Mouse (Mus musculus) cerebellum, adult 2 months (tissue): ENCODE measurements around the gene Golph3l.

Experiments
- CTCF ChIP-seq: fragments of 200-500 bp; IDR thresholded peaks from 2 replicates; pipeline ENCODE4 v1.5.1; 2011; ENCODE audit warnings: low read depth, mild to moderate bottlenecking, control low read depth, low read length, moderate library complexity, borderline replicate concordance; ENCODE audit not compliant: insufficient read depth
- POLR2A ChIP-seq: fragments of 200-500 bp; IDR thresholded peaks from 2 replicates; pipeline ENCODE4 v1.6.1; 2011; ENCODE audit warnings: low read length, control low read depth, borderline replicate concordance; ENCODE audit not compliant: insufficient read depth

DNA sequence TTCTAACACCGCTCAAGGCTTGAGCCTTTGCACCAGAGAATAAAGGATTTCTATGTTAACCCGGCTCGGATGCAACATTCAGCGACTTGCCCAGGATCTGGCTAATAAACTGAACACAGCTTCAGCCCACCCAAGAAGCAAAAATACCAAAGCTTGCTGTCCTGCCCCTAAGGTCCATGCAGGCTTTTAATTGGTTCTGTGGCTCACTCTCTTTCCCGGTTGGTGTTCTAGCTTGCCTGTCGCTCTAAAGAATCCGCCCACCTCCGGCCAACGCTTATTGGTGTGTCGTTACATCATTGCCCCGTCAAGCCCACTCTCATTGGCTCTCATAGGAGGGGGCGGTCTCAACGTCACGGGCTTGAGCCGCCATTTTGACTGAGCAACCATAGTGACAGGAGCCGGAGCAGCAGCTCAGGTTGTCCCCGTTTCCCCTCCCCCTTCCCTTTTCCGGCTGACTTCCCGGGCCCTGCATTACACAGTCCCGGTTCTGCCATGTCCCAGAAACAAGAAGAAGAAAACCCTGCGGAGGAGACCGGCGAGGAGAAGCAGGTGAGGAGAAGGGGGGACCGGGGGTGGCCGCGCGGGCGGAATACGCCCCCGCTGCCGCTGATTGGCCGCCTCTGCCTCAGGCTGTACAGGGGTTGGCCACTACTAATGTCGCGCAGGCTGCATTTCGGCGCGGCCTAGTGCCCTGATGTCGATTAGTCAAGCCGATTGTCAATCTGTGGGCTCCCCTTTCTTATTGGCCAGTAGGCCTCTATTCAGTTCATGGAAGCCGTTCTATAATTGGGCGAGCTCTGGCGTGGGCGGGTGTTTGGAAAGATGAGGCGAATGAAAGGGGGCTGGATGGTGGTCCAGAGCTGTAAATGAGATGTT is 36.1 kb downstream of the Golph3l start, which contains the start of gene Ensa:
- TF ChIP-seq CTCF, result no peak
- TF ChIP-seq POLR2A, result peak; percentile 96
